Mouse (Mus musculus): ENCODE measurements around the gene Ubac1.

Ubac1 gene

GRCm38 (mm10) chr2:26024138-26025075, 2.9 kb upstream of the Ubac1 start:
- no peak for DNase-seq (ENCODE audit: low spot score)

- no peak for DNase-seq (ENCODE audit: low spot score)
These were observed 1.1 kb upstream of the Ubac1 start for GRCm38 (mm10) chr2:26022626-26023025.

- DNase-seq (ENCODE audit: low spot score), result no peak
These were observed 665 bp upstream of the Ubac1 start for GRCm38 (mm10) chr2:26022258-26022565.

- no peak for DNase-seq (ENCODE audit: low spot score)
These were observed 610 bp downstream of the Ubac1 start for GRCm38 (mm10) chr2:26020714-26021560.

- no peak for DNase-seq (ENCODE audit: low spot score)
These were observed 1.6 kb downstream of the Ubac1 start for GRCm38 (mm10) chr2:26019923-26020322.

- DNase-seq (ENCODE audit: low spot score), result no peak
These were observed 4.2 kb downstream of the Ubac1 start for GRCm38 (mm10) chr2:26017326-26017725.

- DNase-seq (ENCODE audit: low spot score), result no peak
These were observed 7.9 kb downstream of the Ubac1 start for GRCm38 (mm10) chr2:26013674-26014073.

- DNase-seq (ENCODE audit: low spot score), result no peak
These were observed 10.1 kb downstream of the Ubac1 start for GRCm38 (mm10) chr2:26011420-26011819.

- DNase-seq (ENCODE audit: low spot score), result no peak
These were observed 19.5 kb downstream of the Ubac1 start for GRCm38 (mm10) chr2:26002001-26002400.

- no peak for DNase-seq (ENCODE audit: low spot score)
These were observed 20.4 kb downstream of the Ubac1 start for GRCm38 (mm10) chr2:26001136-26001535.

GRCm38 (mm10) chr2:25997716-25998115, 23.8 kb downstream of the Ubac1 start:
- no peak for DNase-seq (ENCODE audit: low spot score)

- DNase-seq (ENCODE audit: low spot score), result no peak
These were observed 26.8 kb downstream of the Ubac1 start for GRCm38 (mm10) chr2:25994791-25995190.

GRCm38 (mm10) chr2:25992285-25992684, 29.3 kb downstream of the Ubac1 start:
- no peak for DNase-seq (ENCODE audit: low spot score)

GRCm38 (mm10) chr2:25989651-25990050, 31.9 kb downstream of the Ubac1 start:
- no peak for DNase-seq (ENCODE audit: low spot score)

GRCm38 (mm10) chr2:25987817-25988216, 33.7 kb downstream of the Ubac1 start:
- no peak for DNase-seq (ENCODE audit: low spot score)

- no peak for DNase-seq (ENCODE audit: low spot score)
These were observed 34.9 kb downstream of the Ubac1 start for GRCm38 (mm10) chr2:25986601-25987000.

GRCm38 (mm10) chr2:25983159-25983907, 38.2 kb downstream of the Ubac1 start, which contains the start of gene Camsap1:
Camsap1 (minus strand) TSS chr2:25983282.
- DNase-seq (ENCODE audit: low spot score), result peak; percentile 100

- peak; percentile 59 for DNase-seq (ENCODE audit: low spot score)
These were observed 39.0 kb downstream of the Ubac1 start for GRCm38 (mm10) chr2:25982426-25983091.

GRCm38 (mm10) chr2:25982052-25982425, 39.5 kb downstream of the Ubac1 start:
- DNase-seq (ENCODE audit: low spot score), result peak; percentile 61

GRCm38 (mm10) chr2:25978997-25979396, 42.5 kb downstream of the Ubac1 start:
- DNase-seq (ENCODE audit: low spot score), result no peak

- DNase-seq (ENCODE audit: low spot score), result no peak
These were observed 43.8 kb downstream of the Ubac1 start for GRCm38 (mm10) chr2:25977587-25978239.

Measured in testis, postnatal 14 days (tissue).